Mouse (Mus musculus): ENCODE measurements around the gene Rnf168.

- no peak for TF ChIP-seq CHD2 (IDR thresholded peaks at IDR 0.05; ENCODE audit: low read depth, low read length)
- no peak for TF ChIP-seq ZC3H11A (IDR thresholded peaks at IDR 0.05; ENCODE audit: borderline replicate concordance, low read depth, low read length)
- no peak for TF ChIP-seq HCFC1 (IDR thresholded peaks at IDR 0.05; ENCODE audit: borderline replicate concordance, insufficient read depth, low read length)
- no peak for TF ChIP-seq ZNF384 (IDR thresholded peaks at IDR 0.05; ENCODE audit: low read depth, low read length)
- TF ChIP-seq MAFK (IDR thresholded peaks at IDR 0.05; ENCODE audit: insufficient read depth, low read depth, low read length) = no peak
These were observed 58.9 kb downstream of the Rnf168 start for GRCm38 (mm10) chr16:32336026-32336780.

Data from ES-E14 (cell line).